Mouse (Mus musculus) heart, adult 2 months (tissue): ENCODE results near the gene Kdm6b. TPM values are rescaled to one million over a fixed set of nuclear protein-coding genes. Genes with fewer than 3 reads are reported as not detected.

Source experiments
- DNase-seq, 2 experiments: peaks; one replicate each; pipeline ENCODE4 v3.0.0; 2021
- H3K27ac ChIP-seq: fragments of 200-600 bp; 2 replicates; pipeline ENCODE4 v1.8.1; 2022
- H3K27me3 ChIP-seq: fragments of 200-500 bp; 2 replicates; pipeline ENCODE4 v1.6.1; 2012; ENCODE audit warnings: mild to moderate bottlenecking, low read length, inconsistent platforms, mixed read lengths; ENCODE audit not compliant: control insufficient read depth, insufficient read depth
- H3K36me3 ChIP-seq: fragments of 200-500 bp; 2 replicates; pipeline ENCODE4 v1.6.1; 2012; ENCODE audit warnings: low read length, inconsistent platforms; ENCODE audit not compliant: control insufficient read depth, insufficient read depth
- H3K4me1 ChIP-seq: fragments of 200-500 bp; 2 replicates; pipeline ENCODE4 v1.6.1; 2011; ENCODE audit warnings: low read length; ENCODE audit not compliant: control insufficient read depth, insufficient read depth
- H3K4me3 ChIP-seq: fragments of 200-600 bp; 2 replicates; pipeline ENCODE4 v1.8.1; 2022
- H3K79me2 ChIP-seq: fragments of 200-500 bp; replicated peaks from 2 replicates; pipeline ENCODE4 v1.6.1; 2012; ENCODE audit warnings: mild to moderate bottlenecking, inconsistent platforms, low read length, moderate library complexity, mixed read lengths; ENCODE audit not compliant: control insufficient read depth, insufficient read depth
- H3K9ac ChIP-seq: fragments of 200-500 bp; 2 replicates; pipeline ENCODE4 v1.6.1; 2012; ENCODE audit warnings: low read depth, mild to moderate bottlenecking, control low read depth, inconsistent platforms, low read length, mixed read lengths
- CTCF ChIP-seq: fragments of 200-600 bp; IDR thresholded peaks from 2 replicates; pipeline ENCODE4 v1.8.1; 2022; ENCODE audit warnings: antibody characterized with exemption, mild to moderate bottlenecking, moderate library complexity
- EP300 ChIP-seq: fragments of 200-500 bp; IDR thresholded peaks from 2 replicates; pipeline ENCODE4 v1.6.1; 2011; ENCODE audit warnings: low read depth, low read length, control low read depth; ENCODE audit not compliant: insufficient read depth
- POLR2A ChIP-seq: fragments of 200-500 bp; IDR thresholded peaks from 2 replicates; pipeline ENCODE4 v1.6.1; 2011; ENCODE audit warnings: mild to moderate bottlenecking, low read depth, low read length, control low read depth; ENCODE audit not compliant: insufficient read depth
- WGBS: fragments of 180-500 bp; shearing (Covaris S2); methylation state at CpG from one replicate; pipeline ENCODE4 v1.1.7; 2018; 5-methylcytosine and 5-hydroxymethylcytosine counted together
- intact Hi-C: fragments of 180-260 bp; cut with DNase I; formaldehyde crosslinking; loops from one replicate; pipeline ENCODE4 v1.15.1; 2025
- polyA plus RNA-seq: library from polyadenylated mRNA; depleted of rRNA; stranded (reverse); fragments of >200 nt; gene quantifications from 2 replicates; pipeline ENCODE4 v1.2.3, GENCODE M21; 2012
- total RNA-seq, 2 experiments: library from RNA; stranded (reverse); gene quantifications; 2 replicates each; pipeline ENCODE4 v1.2.3; 2021

The Kdm6b gene
- total and polyA plus RNA-seq, 3 experiments: 8.6 to 27.8 (median 19.7) TPM

- TF ChIP-seq POLR2A (no peak), CTCF (peak; percentile 82), EP300 (0 out of 2 replicates have a peak, but pooled peaks have one; percentile 11)
- Histone ChIP-seq H3K27ac (no peak overlapping the region), H3K79me2 (no peaks in the 10 kb centered on the region), H3K4me3 (no peak overlapping the region), H3K36me3 (peaks cover 2% of the 10 kb centered on the region; the same call in 1 of the 2 replicates), H3K27me3 (no peaks in the 10 kb centered on the region), H3K9ac (no peak overlapping the region), H3K4me1 (no peaks in the 10 kb centered on the region; the same call in 1 of the 2 replicates)
- 55% methylated on average over 10 of the region's 10 CpGs for whole genome bisulfite sequencing
- intact Hi-C loops: loop anchor here (1.0 kb wide), 2 partner anchors 121 to 132 kb away; no protein-coding TSS in a partner anchor
- peak; percentile 44 to 46 for DNase-seq
These were observed 23.0 kb downstream of the Kdm6b start for GRCm38 (mm10) chr11:69390400-69391034.

DNA sequence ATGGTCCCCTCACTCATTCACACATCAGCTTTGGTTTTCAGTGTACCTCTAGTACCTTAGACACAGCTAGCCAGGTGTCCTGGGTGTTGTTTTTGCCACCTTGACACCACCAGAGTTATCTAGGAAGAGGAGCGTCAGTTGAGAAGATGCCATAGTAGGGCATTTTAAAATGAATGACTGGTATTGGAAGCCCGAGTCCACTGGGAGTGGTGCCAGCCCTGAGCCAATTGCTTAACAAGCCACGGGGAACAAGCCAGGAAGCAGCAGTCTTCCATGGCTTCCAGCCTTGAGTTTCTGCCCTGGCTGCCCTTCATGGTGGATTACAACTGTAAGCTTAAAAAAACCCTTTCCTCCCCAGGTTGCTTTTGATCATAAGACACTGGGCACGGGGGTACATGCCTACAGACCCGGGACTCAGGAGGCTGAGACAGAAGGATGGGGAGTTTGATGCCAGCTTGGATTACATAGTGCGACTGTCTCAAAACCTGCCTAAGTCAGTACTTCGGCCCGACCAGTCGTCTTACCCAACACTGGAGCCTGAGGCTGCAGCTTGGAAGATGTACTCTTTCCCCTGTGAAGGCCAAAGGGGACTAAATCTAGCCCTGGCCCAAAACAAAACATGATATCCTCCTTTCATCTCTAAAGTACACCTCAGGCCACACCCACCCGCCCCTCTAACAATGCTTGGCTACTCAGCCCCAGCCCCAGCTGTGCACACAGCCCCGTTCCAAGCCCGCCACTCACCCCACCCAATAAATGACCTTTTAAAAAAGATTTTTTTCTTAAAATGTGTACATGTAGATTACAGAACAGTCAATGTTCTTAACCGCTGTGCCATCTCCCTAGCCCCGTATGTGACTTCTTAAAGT lies 23.7 kb downstream of the Kdm6b start:
- peaks cover 2% of the 10 kb centered on the region; the same call in 1 of the 2 replicates for H3K36me3 ChIP-seq
- DNase-seq: peak; percentile 45 to 49
- H3K27me3 ChIP-seq: no peaks in the 10 kb centered on the region
- TF ChIP-seq CTCF (no peak), POLR2A (no peak), EP300 (no peak)
- no peak overlapping the region for H3K9ac ChIP-seq
- no peaks in the 10 kb centered on the region for H3K79me2 ChIP-seq
- H3K4me1 ChIP-seq: no peaks in the 10 kb centered on the region; the same call in 1 of the 2 replicates
- WGBS: 61% methylated on average over 14 of the region's 14 CpGs
- intact Hi-C loops: loop anchor here (1.0 to 5.0 kb wide), 3 partner anchors 67 to 131 kb away; partner anchors contain the start of genes Cntrob and Trappc1
- H3K27ac ChIP-seq: no peak overlapping the region
- no peak overlapping the region for H3K4me3 ChIP-seq

- Histone ChIP-seq H3K9ac (no peak overlapping the region), H3K79me2 (no peaks in the 10 kb centered on the region), H3K4me1 (no peaks in the 10 kb centered on the region; the same call in 1 of the 2 replicates), H3K36me3 (no peaks in the 10 kb centered on the region), H3K4me3 (no peak overlapping the region), H3K27ac (no peak overlapping the region), H3K27me3 (no peaks in the 10 kb centered on the region)
- TF ChIP-seq CTCF: peak; percentile 29; the same call in 1 of the 2 replicates
- no peak for TF ChIP-seq POLR2A
- intact Hi-C loops: loop anchor here (5.0 kb wide), 1 partner anchor 66 kb away; the partner anchor contains the start of genes Cntrob and Trappc1
- over 99% methylated on average over 4 of the region's 4 CpGs for WGBS
- no peak for DNase-seq
These were observed 24.8 kb downstream of the Kdm6b start for GRCm38 (mm10) chr11:69388680-69389079.

GRCm38 (mm10) chr11:69386758-69387157 lies 26.7 kb downstream of the Kdm6b start:
- Histone ChIP-seq H3K4me1 (no peaks in the 10 kb centered on the region; the same call in 1 of the 2 replicates), H3K36me3 (no peaks in the 10 kb centered on the region), H3K27ac (no peak overlapping the region), H3K79me2 (no peaks in the 10 kb centered on the region), H3K9ac (no peak overlapping the region), H3K27me3 (no peaks in the 10 kb centered on the region), H3K4me3 (no peak overlapping the region)
- no peak for TF ChIP-seq CTCF
- TF ChIP-seq POLR2A: no peak
- TF ChIP-seq EP300: no peak
- no peak for DNase-seq
- 71% methylated on average over 7 of the region's 7 CpGs for WGBS
- intact Hi-C loops: loop anchor here (5.0 kb wide), 1 partner anchor 64 kb away; the partner anchor contains the start of genes Cntrob and Trappc1

DNA sequence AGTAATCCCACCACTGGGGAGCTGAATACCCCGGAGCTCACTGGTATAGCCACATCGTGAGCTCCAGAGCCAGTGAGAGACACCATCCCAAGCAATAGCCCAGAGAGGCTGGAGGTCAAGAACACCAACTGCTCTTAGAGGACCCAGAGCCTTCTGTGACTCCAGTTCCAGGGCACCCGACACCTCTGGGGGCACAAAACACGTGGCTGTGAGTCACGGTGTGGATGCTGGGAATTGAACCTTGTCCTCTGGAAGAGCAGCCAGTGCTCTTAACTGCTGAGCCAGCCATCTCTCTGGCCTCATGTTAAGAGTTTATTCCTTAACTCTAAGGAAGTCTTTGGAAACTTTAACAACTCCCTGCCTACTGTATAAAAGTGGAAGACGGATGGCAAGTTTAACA lies 28.5 kb downstream of the Kdm6b start:
- Histone ChIP-seq H3K4me3 (no peak overlapping the region), H3K9ac (no peak overlapping the region), H3K36me3 (no peaks in the 10 kb centered on the region), H3K27me3 (no peaks in the 10 kb centered on the region), H3K79me2 (no peaks in the 10 kb centered on the region), H3K4me1 (no peaks in the 10 kb centered on the region), H3K27ac (no peak overlapping the region)
- 87% methylated on average over 6 of the region's 6 CpGs for WGBS
- DNase-seq: no peak
- no peak for TF ChIP-seq EP300
- intact Hi-C loops: loop anchor here (5.0 kb wide), 2 partner anchors 63 to 188 kb away; partner anchors contain the start of genes Alox8, Cntrob and Trappc1
